Mouse (Mus musculus): ENCODE data around the gene Herpud1.

DNA sequence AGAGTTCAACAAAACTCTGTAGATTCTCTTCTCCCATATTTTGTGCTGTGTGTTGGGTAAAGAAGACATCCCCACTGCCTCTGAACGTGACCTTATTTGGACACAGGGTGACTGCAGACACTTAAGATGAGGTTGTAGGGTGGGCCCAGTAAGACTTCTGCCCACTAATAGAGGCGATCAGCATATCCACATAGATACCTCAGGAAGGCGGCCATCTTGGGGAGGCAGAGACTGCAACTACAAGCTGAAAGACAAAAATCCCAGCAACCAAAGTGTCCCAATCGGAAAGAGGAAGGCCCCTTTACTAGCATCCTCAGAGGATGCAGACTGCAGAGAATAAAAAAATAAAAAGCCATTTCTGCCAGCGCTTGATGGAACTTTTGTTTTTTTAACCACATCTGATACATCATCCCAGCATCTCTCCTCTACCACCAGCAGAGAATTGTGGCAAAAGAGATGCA is 49.9 kb downstream of the Herpud1 start:
- no peak for TF ChIP-seq EP300 (IDR thresholded peaks at IDR 0.05; ENCODE audit: insufficient read depth, low read depth, low read length)
- no peak for TF ChIP-seq CTCF (IDR thresholded peaks at IDR 0.05)
